Mouse (Mus musculus) midbrain, embryonic 13.5 days (tissue): ENCODE data around the gene Gm21992. TPM values are rescaled to one million over a fixed set of nuclear protein-coding genes. Genes with fewer than 3 reads are reported as not detected.
"Not testable (repeated sequence)": the region's sequence is repeated elsewhere in the genome, so short reads cannot be mapped to it uniquely, and the experiment has no call there.

Source experiments
- ATAC-seq: fragments of 200-750 bp; cut with Nextera tagmentation; 2 replicates; pipeline ENCODE4 v1.8.0; 2017; ENCODE audit warnings: mild to moderate bottlenecking, moderate TSS enrichment, moderate library complexity
- H3K27ac ChIP-seq: fragments of 300-500 bp; sonication (generic); 2 replicates; pipeline ENCODE4 v1.5.1; 2015; ENCODE audit warnings: inconsistent platforms, mild to moderate bottlenecking, moderate library complexity
- H3K27me3 ChIP-seq: fragments of 300-500 bp; sonication (generic); 2 replicates; pipeline ENCODE4 v1.6.1; 2015; ENCODE audit warnings: mild to moderate bottlenecking, inconsistent platforms
- H3K36me3 ChIP-seq: fragments of 300-500 bp; sonication (generic); 2 replicates; pipeline ENCODE4 v1.6.1; 2015; ENCODE audit warnings: mild to moderate bottlenecking, inconsistent platforms
- H3K4me1 ChIP-seq: fragments of 300-500 bp; sonication (generic); replicated peaks from 2 replicates; pipeline ENCODE4 v1.6.1; 2015; ENCODE audit warnings: inconsistent platforms
- H3K4me2 ChIP-seq: fragments of 300-500 bp; sonication (generic); replicated peaks from 2 replicates; pipeline ENCODE4 v1.6.1; 2015; ENCODE audit warnings: moderate library complexity, mild to moderate bottlenecking, inconsistent platforms
- H3K4me3 ChIP-seq: fragments of 300-500 bp; sonication (generic); replicated peaks from 2 replicates; pipeline ENCODE4 v1.5.1; 2015; ENCODE audit warnings: mild to moderate bottlenecking, inconsistent platforms
- H3K9ac ChIP-seq: fragments of 300-500 bp; sonication (generic); replicated peaks from 2 replicates; pipeline ENCODE4 v1.6.1; 2015; ENCODE audit warnings: mild to moderate bottlenecking, inconsistent platforms
- H3K9me3 ChIP-seq: fragments of 300-500 bp; sonication (generic); 2 replicates; pipeline ENCODE4 v1.6.1; 2016; ENCODE audit warnings: mild to moderate bottlenecking, inconsistent platforms
- WGBS: fragments of 180-500 bp; shearing (Covaris S2); methylation state at CpG from one replicate; pipeline ENCODE4 v1.1.7; 2015; 5-methylcytosine and 5-hydroxymethylcytosine counted together
- polyA plus RNA-seq: library from polyadenylated mRNA; unstranded; fragments of >200 nt; fragmentation: Nextera tagmentation; extraction: Ambion mirVana; gene quantifications from 2 replicates; pipeline ENCODE4 v1.2.1, GENCODE M21; 2015

Gene Gm21992
- polyA plus RNA-seq, 1 experiment from 2014 or later: 30.9 TPM

DNA sequence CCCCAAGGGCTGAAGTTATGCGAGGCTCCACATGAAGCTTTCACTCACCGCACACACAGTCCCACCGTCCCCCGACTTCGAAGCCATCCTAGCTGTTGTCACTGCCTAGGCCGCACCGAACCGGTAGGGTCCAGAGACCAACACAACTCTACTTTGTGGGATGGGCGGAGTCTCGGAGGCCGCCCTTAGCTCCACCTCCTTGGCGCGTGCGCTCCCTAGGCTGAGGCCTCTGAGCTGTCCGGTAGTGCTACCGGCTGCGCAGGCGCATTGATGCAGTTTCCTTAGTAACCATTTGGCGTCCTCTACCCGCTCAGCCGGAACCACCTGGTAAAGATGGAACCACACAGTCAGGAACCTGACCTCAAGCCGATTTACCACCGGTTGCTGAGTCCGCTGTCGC lies 27.7 kb upstream of the Gm21992 start, which contains the start of the genes Ccs and Ccdc87:
Gene Ccs, minus strand, starts transcription at position 184 of the 400 bp plus-strand sequence.
Gene Ccdc87, plus strand, starts transcription at position 218 of the 400 bp plus-strand sequence.
- Histone ChIP-seq H3K9ac (peak within 1 kb of the TSS; percentile 80), H3K27ac (no peak within 1 kb of the TSS), H3K27me3 (peaks cover 31% of the 10 kb centered on the region), H3K4me1 (peaks cover 19% of the 10 kb centered on the region), H3K4me2 (peak within 1 kb of the TSS; percentile 97), H3K4me3 (peak within 1 kb of the TSS; percentile 61), H3K9me3 (no peaks in the 10 kb centered on the region), H3K36me3 (no peaks in the 10 kb centered on the region)
- WGBS: under 1% methylated on average over 25 of the region's 25 CpGs
- peak; percentile 98 for ATAC-seq

DNA sequence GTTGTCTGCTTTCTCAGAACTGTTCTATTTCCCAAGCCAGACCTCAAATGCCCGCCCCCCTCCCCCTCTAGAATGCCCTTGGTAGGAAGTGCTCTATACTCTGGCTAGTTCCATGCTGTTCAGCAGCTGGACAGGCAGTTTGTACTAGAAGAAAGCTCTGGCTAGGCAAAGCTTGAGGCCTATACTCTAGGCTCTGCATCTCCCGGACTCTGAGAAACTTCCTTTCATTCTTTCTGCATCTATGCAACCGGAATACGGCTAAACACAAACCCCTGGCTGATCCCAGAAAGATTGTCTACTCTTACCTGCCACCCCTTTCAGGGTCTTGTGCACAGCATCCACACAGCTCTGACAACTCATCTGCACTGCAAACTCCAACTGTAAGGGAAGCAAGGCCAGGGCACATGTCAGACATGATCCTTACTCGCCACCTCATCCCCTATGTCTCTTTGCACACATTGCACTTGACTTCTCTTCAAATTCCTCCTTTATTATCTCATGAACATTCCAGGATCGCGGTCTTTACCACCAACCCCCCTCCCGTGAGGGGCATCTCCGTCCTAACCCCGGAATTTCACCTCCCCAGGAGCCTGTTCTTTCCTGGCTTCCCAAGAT lies 27.2 kb upstream of the Gm21992 start:
- H3K4me1 ChIP-seq: peaks cover 19% of the 10 kb centered on the region
- H3K9me3 ChIP-seq: no peaks in the 10 kb centered on the region
- ATAC-seq: no peak
- peak overlapping the region; percentile 97 for H3K4me2 ChIP-seq
- peak overlapping the region; percentile 61 for H3K4me3 ChIP-seq
- H3K9ac ChIP-seq: peak overlapping the region; percentile 80
- H3K36me3 ChIP-seq: no peaks in the 10 kb centered on the region
- H3K27me3 ChIP-seq: peaks cover 31% of the 10 kb centered on the region
- no peak overlapping the region for H3K27ac ChIP-seq
- 36% methylated on average over 10 of the region's 10 CpGs for WGBS

DNA sequence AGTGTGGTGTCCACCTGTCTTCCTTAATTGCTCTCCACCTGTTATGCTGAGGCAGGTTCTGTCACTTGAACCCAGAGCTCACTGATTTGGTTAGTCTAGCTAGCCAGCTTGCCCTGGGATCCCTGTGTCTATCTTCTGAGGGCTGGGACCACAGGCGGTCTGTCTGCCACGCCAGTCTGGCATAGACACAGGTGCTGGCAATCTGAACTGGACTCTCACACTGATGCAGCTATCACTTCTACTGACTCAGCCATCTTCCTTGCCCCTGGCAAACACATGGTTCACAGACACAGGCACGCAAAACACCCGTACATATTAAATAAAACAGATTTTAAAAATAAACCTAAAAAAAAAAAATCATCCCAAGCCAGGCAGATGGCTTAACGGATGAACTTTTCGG lies 25.6 kb upstream of the Gm21992 start:
- Histone ChIP-seq H3K9me3 (no peaks in the 10 kb centered on the region), H3K27ac (no peak overlapping the region), H3K36me3 (0 out of 2 replicates have a peak, but pooled peaks cover 4% of the 10 kb centered on the region), H3K4me3 (no peak overlapping the region), H3K4me1 (peaks cover 26% of the 10 kb centered on the region), H3K4me2 (no peak overlapping the region), H3K9ac (no peak overlapping the region), H3K27me3 (peaks cover 26% of the 10 kb centered on the region)
- WGBS: 92% methylated on average over 6 of the region's 6 CpGs
- no peak for ATAC-seq

- no peak for ATAC-seq
- peaks cover 26% of the 10 kb centered on the region for H3K4me1 ChIP-seq
- no peak overlapping the region for H3K4me2 ChIP-seq
- no peaks in the 10 kb centered on the region for H3K9me3 ChIP-seq
- no peak overlapping the region for H3K27ac ChIP-seq
- 83% methylated on average over 2 of the region's 2 CpGs for WGBS
- H3K27me3 ChIP-seq: peaks cover 16% of the 10 kb centered on the region
- H3K4me3 ChIP-seq: no peak overlapping the region
- 0 out of 2 replicates have a peak, but pooled peaks cover 5% of the 10 kb centered on the region for H3K36me3 ChIP-seq
- no peak overlapping the region for H3K9ac ChIP-seq
Observed at GRCm38 (mm10) chr19:4836096-4836495, 24.7 kb upstream of the Gm21992 start.

GRCm38 (mm10) chr19:4833977-4834376 lies 22.6 kb upstream of the Gm21992 start:
- no peaks in the 10 kb centered on the region for H3K27me3 ChIP-seq
- peaks cover 10% of the 10 kb centered on the region; the same call in 1 of the 2 replicates for H3K36me3 ChIP-seq
- no peak overlapping the region for H3K4me3 ChIP-seq
- H3K9ac ChIP-seq: no peak overlapping the region
- no peak overlapping the region for H3K4me2 ChIP-seq
- no peak overlapping the region for H3K27ac ChIP-seq
- 90% methylated on average over 8 of the region's 8 CpGs for WGBS
- H3K9me3 ChIP-seq: no peaks in the 10 kb centered on the region
- ATAC-seq: no peak
- H3K4me1 ChIP-seq: peaks cover 19% of the 10 kb centered on the region

- 64% methylated on average over 7 of the region's 7 CpGs for WGBS
- peaks cover 32% of the 10 kb centered on the region for H3K36me3 ChIP-seq
- no peak for ATAC-seq
Observed at GRCm38 (mm10) chr19:4829156-4829555, 17.7 kb upstream of the Gm21992 start.

DNA sequence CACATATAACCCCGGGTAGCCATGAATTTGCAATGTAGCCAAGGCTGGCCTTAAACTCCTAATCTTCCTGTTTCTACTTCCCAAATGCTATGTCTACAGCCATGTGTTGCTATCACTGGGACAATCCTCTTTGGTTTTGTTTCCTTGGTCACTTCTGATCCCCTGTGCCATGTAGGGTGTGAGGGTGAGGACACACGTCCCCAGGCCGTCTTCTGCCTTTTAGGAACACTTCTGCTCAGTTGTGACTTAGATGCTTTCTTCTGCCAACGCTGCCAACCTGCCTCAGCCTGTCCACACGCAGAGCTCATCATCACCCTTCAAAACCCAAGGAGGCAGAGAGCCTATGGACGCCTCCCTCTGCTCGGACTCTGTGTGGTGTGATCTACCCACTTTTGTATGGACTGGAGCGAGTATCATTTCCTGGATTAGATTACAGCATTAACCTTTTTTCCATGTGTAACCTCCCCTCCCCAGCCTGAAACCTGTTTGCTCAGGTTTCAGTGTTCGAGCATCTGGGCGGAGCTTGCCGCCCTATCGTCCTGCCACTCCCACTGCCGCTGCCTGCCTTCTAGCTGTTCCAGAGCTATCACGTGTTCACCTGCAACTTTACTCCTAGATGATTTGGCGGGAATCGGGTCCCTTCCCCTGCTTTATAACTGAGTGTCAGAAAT lies 17.2 kb upstream of the Gm21992 start:
- Histone ChIP-seq H3K27ac (no peak overlapping the region), H3K4me2 (no peak overlapping the region), H3K36me3 (peaks cover 32% of the 10 kb centered on the region), H3K9me3 (no peaks in the 10 kb centered on the region), H3K4me1 (peaks cover 7% of the 10 kb centered on the region), H3K9ac (no peak overlapping the region), H3K4me3 (no peak overlapping the region), H3K27me3 (no peaks in the 10 kb centered on the region)
- ATAC-seq: no peak
- WGBS: 69% methylated on average over 16 of the region's 16 CpGs

More at GRCm38 (mm10) chr19:4829156-4829555, 17.7 kb upstream of the Gm21992 start:
- Histone ChIP-seq H3K4me2 (no peak overlapping the region), H3K9me3 (no peaks in the 10 kb centered on the region), H3K4me1 (peaks cover 7% of the 10 kb centered on the region), H3K27me3 (no peaks in the 10 kb centered on the region), H3K9ac (no peak overlapping the region), H3K4me3 (no peak overlapping the region), H3K27ac (no peak overlapping the region)

DNA sequence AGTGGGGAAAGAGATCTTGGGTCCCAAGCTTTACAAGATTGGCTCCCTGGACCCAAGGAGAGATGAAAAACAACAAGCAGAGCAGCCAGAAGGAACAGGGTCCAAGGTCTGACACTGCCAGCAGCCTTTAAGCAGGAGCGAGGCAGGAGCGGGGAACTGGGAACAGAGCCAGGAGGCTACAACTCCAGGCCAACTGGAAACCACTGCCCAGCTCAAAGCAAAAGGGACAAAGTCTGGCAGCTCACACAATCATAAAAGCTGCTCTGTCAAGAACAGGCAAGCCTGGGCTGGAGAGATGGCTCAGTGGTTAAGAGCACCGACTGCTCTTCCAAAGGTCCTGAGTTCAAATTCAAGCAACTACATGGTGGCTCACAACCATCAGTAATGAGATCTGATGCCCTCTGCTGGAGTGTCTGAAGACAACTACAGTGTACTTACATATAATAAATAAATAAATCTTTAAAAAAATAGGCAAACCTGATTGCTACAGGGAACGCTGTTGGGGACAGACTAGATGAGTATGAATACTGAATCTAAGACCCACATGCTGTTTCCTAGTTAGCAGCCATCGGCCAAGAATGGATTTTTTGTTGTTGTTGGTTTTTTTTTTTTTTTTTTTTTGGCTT lies 9.4 kb upstream of the Gm21992 start:
- ATAC-seq: no peak
- Histone ChIP-seq H3K9ac (no peak overlapping the region), H3K4me2 (no peak overlapping the region), H3K9me3 (peaks cover under 1% of the 10 kb centered on the region; the same call in 1 of the 2 replicates), H3K27me3 (no peaks in the 10 kb centered on the region), H3K36me3 (peaks cover 17% of the 10 kb centered on the region), H3K4me3 (no peak overlapping the region), H3K4me1 (no peaks in the 10 kb centered on the region), H3K27ac (no peak overlapping the region)
- WGBS: 85% methylated on average over 5 of the region's 5 CpGs

GRCm38 (mm10) chr19:4817182-4817835 lies 5.9 kb upstream of the Gm21992 start:
- 64% methylated on average over 1 of the region's 1 CpGs for WGBS
- Histone ChIP-seq H3K4me2 (no peak overlapping the region), H3K9me3 (peaks cover 7% of the 10 kb centered on the region; the same call in 1 of the 2 replicates), H3K27me3 (no peaks in the 10 kb centered on the region), H3K36me3 (no peaks in the 10 kb centered on the region), H3K9ac (no peak overlapping the region), H3K27ac (no peak overlapping the region), H3K4me1 (0 out of 2 replicates have a peak, but pooled peaks cover under 1% of the 10 kb centered on the region), H3K4me3 (no peak overlapping the region)
- ATAC-seq: no peak

DNA sequence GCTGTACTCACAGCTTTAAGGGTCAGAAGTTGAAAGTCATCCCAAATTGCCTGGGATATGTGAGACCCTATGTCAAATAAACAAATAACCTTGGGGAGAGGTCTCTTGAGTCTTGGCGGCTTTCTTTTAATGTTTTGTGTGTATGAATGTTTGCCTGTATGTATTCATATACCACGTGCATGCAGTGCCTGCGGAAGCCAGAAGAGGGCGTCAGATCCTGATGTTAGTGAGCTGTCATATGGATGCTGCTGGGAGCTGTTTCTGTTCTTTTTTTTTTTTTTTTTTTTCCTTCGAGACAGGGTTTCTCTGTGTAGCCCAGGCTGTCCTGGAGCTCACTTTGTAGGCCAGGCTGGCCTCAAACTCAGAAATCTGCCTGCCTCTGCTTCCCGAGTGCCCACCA lies 1.6 kb upstream of the Gm21992 start:
- peaks cover 7% of the 10 kb centered on the region; the same call in 1 of the 2 replicates for H3K9me3 ChIP-seq
- no peaks in the 10 kb centered on the region for H3K36me3 ChIP-seq
- H3K4me2 ChIP-seq: no peak overlapping the region
- no peak for ATAC-seq
- H3K27ac ChIP-seq: no peak overlapping the region
- H3K9ac ChIP-seq: no peak overlapping the region
- H3K4me3 ChIP-seq: no peak overlapping the region
- no peaks in the 10 kb centered on the region for H3K27me3 ChIP-seq
- WGBS: 83% methylated on average over 6 of the region's 6 CpGs
- H3K4me1 ChIP-seq: peaks cover 29% of the 10 kb centered on the region

DNA sequence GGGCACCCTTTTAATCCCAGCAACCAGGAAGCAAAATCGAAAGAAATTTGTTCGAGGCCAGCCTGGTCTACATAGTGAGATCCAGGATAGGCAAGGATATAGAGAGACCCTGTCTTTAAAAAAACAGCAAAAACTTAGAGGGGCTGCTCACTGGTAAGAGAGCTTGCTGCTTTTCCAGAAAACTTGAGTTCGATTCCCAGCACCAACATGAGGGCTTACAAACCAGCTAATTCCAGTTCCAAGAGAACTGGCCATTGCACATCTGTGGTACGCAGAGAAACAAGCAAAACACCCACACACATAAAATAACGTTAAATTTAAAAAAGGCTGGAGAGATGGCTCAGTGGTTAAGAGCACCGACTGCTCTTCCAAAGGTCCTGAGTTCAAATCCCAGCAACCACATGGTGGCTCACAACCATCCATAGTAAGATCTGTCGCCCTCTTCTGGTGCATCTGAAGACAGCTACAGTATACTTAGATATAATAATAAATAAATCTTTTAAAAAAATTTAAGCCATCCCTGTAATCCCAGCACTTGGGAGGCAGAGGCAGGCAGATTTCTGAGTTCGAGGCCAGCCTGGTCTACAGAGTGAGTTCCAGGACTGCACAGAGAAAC lies 1.0 kb upstream of the Gm21992 start:
- not testable (repeated sequence) for H3K27me3 ChIP-seq, H3K36me3 ChIP-seq, H3K9me3 ChIP-seq, ATAC-seq
- Histone ChIP-seq H3K4me2 (peak overlapping the region; percentile 97), H3K4me1 (peaks cover 34% of the 10 kb centered on the region), H3K9ac (peak overlapping the region; percentile 79), H3K27ac (peak overlapping the region; percentile 87; the same call in 1 of the 2 replicates), H3K4me3 (peak overlapping the region; percentile 88)
- 84% methylated on average over 8 of the region's 8 CpGs for WGBS
